Mouse (Mus musculus): ENCODE measurements around the gene Ggn.

DNA sequence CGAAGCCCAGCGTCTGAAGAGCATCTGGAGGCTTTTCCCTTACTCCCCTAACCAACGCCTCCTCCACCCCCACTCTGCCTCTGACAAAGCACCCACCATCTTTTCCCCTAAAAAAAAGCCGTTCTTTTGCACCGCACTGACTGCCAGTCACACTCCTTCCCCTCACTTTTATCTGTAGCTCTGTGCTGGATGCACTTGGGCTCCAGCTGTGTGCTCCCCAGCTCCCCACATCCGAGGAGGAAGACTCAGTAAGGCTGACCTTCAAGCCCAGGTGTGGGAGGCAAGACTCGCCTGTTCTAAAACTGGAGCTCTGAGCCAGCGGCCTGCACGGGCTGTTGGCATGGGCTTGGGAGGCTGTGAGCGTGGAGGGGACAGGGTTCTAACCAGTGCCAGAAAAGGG is 18.5 kb upstream of the Ggn start:
- TF ChIP-seq POLR2A (IDR thresholded peaks at IDR 0.05; ENCODE audit: borderline replicate concordance, insufficient read depth, low read length) (no peak), CTCF (IDR thresholded peaks at IDR 0.05; ENCODE audit: borderline replicate concordance, insufficient read depth, low read depth, low read length) (no peak)
